Mouse (Mus musculus): ENCODE results near the gene Scnn1a.
"Not testable (repeated sequence)": the region's sequence is repeated elsewhere in the genome, so short reads cannot be mapped to it uniquely, and the experiment has no call there.

Scnn1a gene

DNA sequence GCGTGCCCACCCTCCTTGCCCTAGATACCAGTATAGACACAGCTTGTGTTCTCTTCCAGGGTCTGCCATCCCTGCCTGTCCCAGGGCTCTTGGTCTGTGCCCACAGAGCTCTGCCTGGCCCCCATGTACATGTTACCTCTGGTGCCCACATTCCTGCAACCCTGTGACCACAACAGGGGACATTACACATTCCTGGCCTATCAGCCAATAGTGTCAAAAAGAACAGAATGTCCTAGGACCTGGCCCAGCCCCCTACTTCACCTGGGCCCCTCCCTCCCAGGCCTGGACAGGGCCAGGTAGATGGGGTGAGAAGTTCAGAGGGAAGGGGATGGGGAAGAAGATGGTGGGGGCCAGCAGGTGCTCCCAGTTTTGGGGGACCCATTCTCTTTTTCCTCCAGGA, at the start of gene Scnn1a:
TSS of gene Scnn1a (plus strand) at position 337 of the 400 bp plus-strand sequence.
- DNase-seq (ENCODE audit: low spot score in 2 of 2), result no peak

DNA sequence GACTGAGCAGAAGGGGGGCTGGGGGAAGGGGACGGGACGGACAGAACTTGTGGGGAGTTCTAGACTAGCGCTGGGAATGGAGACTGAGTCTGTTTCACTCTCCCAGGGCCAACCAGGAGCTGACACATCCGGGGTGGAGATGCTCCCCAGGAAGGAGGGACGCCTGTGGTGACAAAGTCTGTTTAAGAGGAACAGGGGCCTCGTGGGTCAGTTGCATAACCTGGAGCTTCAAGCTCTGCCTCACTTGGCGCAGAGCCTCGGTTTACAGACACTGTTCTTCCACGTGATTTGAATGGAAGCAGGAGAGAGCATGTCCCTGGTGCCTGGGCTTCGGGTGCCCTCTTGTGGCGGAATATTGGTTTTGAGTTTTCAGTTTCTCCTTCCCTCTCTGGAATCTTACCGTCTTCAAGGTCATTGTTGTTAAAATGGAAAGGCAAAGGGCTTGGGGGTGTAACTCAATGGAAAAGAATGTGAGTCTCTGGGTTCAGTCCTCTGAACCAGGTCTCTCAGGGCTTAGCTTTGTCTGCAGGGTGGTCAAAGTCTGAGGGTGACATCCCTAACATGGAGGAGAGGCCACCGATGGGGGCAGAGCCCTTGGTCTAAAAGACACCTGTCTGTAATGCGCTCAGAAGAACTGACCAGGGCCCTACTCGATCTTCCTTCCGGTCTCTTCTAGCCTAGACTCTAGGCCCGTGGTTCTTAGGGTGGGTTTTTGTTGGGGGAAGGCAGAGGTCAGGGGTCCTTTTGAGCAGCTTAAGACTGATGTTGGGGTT, 48.8 kb upstream of the Scnn1a start:
- DNase-seq (ENCODE audit: low spot score in 2 of 2), result peak; percentile 87 to 89

DNA sequence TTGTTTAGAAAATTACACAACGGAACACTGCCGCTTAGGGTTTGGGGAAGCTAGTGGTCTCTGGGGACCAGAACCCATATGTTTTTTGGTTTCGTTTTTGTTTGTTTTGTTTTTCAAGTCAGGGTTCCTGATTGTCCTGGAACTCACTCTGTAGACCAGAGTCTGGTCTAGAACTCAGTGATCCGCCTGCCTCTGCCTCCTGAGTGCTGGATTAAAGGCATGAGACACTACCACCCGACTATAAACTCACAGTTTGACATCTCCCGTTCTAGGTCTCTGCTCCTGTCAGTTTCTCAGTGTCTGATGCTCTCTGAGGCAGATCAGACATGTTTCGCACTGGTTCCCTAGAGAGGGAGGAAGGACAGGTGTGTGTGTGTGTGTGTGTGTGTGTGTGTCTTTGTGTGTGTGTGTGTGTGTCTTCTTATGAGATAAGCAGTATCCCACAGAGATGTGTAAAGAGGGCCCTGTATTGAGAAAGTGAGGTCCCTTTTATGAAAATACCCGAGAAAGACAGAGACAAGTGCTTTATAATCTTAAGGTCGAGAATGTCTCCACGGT, 48.2 kb upstream of the Scnn1a start:
- DNase-seq (ENCODE audit: low spot score in 2 of 2), result no peak

DNA sequence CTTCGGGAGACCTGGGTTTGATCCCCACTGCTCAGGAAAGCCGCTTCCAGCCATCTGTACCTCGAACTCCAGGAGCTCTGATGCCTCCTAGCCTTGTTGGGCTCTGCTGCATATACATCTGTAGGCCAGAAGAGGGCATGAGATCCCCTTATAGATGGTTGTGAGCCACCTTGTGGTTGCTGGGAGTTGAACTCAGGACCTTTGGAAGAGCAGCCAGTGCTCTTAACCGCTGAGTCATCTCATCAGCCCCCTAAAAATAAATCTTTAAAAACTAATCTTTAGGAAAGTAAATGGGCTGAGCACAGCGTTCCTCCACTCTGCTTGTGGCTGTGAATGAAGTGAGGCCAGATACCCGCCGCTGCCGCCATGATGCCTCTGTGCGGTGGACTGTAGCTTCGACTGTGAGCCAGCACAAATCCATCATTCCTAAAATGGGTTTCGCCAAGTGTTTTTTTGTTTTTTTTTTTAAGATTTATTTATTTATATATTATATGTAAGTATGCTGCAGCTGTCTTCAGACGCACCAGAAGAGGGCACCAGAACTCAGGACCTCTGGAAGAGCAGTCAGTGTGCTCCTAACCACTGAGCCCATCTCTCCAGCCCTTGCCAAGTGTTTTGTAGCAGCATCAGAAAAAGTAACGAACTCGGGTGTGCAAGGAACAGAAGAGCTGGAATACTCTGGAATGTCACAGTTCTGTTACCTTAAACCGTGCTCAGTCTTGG, 45.5 kb upstream of the Scnn1a start:
- no peak for DNase-seq (ENCODE audit: low spot score in 2 of 2)

DNA sequence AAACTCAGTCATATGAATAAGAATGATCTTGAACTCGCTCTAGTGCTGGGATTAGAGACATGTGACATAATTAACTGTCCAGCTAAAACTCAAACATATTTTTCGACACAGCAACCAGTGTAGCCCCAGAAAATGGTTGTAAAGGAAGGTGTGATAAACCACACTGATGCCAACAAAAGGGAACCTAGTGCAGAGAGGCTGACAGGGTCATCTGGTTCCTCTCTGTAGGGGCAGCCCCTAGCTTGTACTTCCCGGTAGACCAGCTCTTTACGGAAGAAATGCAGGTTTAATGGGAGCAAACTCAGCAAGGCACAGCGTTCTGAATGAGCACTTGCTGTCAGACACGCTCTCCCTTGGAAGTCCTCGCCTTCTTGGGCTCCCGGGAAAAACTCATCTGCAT, 40.7 kb upstream of the Scnn1a start:
- DNase-seq (ENCODE audit: low spot score in 2 of 2), result no peak

DNA sequence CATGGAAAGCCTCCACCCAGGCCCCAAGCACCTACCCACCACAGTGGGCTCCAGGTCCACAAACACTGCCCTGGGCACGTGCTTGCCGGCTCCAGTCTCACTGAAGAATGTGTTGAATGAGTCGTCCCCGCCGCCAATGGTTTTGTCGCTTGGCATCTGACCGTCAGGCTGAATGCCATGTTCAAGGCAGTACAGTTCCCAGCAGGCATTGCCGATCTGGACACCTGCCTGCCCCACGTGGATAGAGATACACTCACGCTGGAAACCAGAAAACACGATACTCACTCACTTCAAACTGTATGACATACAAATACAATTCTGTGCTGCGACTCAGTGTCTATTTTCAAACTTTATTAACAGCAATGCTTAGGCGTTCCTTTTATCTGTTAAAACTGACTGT, 37.7 kb upstream of the Scnn1a start:
- DNase-seq (ENCODE audit: low spot score in 2 of 2), result not testable (repeated sequence)

DNA sequence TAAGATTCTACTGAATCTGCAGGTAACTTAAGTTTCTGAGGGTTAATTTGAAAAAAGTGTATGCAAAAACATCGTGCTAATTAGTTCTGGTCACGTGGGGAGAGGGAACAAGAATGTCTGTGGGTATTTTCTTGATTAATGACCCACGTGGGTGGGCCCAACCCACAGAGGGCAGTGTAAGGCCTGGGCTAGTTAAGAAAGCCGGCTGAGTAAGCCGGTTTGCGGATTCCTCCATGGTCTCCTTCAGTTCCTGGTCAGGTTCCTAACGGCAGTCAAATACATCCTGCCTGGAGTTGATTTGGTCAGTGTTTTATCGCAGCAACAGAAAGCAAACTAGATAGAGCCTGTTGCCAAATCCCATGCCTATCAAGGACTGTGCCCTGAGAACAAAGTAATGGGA, 36.2 kb upstream of the Scnn1a start:
- no peak for DNase-seq (ENCODE audit: low spot score in 2 of 2)

DNA sequence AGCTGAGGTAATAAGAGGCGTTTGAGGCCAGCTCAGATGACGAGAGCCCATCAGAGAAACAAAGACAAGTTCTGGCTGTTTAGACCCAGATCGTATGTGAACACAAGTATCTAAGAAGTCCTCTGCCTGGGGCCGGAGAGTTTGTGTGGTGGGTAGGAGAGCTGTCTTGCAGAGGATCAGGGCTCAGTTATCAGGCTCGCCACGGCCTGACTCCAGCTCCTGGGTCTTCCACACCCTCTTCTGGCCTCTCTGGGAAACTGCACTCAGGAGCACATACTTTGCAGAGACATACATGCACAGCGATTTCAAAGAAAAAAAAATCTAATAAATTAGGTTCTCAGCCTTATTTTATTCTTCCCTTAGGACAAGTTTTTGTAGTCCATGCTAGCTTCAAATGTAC, 35.7 kb upstream of the Scnn1a start:
- no peak for DNase-seq (ENCODE audit: low spot score in 2 of 2)

DNA sequence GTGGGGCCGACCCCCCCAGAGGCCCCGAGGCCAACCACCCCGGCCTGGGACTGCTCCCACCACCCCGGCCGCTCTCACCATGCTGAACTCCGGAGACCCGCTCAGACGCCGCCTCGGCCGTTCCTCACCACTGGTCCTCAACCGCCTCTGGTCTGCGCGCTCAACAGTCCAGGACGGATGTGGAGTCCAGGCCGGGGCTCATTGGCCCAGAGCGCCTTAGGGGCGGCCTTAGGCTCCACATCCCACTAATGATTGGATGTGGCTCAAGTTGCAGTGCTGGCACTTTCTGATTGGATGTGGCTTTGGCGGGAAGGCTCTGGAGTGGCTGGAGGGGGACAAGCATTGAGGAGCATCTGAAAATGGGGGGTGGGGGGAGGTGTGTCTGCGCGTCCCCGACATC, 34.6 kb upstream of the Scnn1a start, which contains the start of gene Tuba3a:
TSS of gene Tuba3a (minus strand) at position 153 of the 400 bp plus-strand sequence.
- DNase-seq (ENCODE audit: low spot score in 2 of 2), result no peak

DNA sequence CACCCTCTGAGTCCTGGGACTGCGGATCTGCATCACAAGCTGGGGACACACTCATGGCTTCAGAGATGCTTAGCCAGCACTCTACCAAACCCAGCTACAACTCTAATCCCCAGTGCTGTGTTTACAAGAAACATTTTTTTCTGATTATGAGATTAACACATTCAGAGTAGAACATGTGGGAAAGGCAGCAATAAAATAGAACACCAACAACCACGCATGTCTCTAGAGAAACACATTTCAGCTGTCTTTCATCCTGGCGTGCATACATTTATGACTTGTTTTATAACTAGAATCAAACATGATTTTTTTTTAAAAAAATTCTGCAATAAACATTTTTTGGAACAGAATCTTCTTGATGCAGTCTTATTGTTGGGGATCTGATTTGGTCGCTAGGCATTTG, 33.5 kb upstream of the Scnn1a start:
- no peak for DNase-seq (ENCODE audit: low spot score in 2 of 2)

DNA sequence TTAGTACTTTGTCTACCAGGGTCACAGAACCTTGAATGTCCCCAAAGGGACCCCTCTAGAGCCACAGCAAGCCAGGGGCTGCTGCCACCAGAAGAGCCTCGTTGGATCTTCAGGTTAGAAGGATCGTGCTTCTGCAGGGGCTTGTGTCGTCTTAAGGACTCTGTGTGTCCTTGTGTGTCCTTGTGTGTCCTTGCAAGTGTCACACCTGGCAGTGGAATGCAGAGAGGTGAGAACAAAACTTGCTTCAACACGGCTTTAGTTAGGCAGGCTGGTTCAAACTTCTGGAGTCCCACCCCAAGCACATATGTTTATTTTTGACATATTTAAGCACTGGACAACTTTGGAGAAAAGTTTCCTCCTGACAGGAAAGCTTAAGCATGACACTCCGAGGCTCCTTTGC, 31.7 kb upstream of the Scnn1a start:
- DNase-seq (ENCODE audit: low spot score in 2 of 2), result no peak

DNA sequence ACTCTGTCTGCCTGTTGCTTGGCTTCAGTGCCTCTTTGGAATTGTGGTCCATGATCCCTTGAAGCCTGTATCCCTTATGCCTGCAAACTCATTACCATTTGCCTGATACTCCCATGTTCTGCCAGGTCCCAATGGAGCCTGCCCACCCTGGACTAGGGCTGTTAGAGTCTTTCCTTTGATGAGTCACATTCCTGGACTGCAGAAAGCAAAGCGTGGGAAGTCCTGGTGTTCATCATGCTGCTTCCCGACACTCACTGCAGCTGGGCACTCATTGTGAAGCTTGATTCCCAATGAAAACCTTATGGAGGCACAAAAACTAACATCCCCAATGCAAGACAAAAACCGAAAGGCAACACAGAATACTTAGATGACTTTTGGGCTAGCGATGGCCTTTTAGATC, 29.1 kb upstream of the Scnn1a start:
- peak in 1 of 2 experiments; percentile 42 for DNase-seq (ENCODE audit: low spot score in 2 of 2)

DNA sequence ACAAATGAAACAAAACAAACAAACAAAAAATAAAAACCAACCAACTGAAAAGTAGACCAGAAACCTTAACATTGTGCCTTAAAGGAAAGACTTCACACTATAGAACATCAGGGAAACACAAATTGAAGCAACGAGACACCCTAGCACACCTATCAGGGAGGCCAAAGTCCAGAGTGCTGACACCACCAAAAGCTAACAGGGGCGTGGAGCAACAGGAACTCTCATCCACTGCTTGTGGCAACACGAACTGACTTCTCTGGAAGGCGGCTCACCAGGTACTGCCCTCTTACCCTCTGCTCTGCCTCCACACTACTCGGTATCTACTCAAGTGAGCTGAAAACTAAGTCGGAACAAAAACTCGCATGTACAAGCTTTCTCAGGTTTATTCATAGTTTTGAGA, 28.2 kb upstream of the Scnn1a start:
- DNase-seq (ENCODE audit: low spot score in 2 of 2), result no peak

DNA sequence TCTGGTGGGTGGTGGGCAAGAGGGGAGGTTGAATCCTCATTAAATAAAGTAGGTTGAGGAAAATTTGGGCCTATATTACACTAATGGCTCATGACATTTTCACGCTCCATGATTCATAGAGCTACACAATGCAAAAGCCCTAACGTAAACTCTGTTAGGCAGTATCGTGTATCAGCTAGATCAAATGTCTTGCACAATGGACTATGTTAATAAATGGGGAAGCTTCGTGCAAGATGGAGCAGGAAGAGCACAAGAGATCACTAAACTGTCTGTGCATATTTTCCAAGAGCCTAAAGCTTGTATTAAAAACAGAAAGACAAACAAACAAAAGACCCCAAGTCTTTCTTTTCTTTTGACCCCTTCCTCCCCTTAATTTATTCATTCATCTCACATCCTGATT, 26.4 kb upstream of the Scnn1a start:
- DNase-seq (ENCODE audit: low spot score in 2 of 2), result no peak

DNA sequence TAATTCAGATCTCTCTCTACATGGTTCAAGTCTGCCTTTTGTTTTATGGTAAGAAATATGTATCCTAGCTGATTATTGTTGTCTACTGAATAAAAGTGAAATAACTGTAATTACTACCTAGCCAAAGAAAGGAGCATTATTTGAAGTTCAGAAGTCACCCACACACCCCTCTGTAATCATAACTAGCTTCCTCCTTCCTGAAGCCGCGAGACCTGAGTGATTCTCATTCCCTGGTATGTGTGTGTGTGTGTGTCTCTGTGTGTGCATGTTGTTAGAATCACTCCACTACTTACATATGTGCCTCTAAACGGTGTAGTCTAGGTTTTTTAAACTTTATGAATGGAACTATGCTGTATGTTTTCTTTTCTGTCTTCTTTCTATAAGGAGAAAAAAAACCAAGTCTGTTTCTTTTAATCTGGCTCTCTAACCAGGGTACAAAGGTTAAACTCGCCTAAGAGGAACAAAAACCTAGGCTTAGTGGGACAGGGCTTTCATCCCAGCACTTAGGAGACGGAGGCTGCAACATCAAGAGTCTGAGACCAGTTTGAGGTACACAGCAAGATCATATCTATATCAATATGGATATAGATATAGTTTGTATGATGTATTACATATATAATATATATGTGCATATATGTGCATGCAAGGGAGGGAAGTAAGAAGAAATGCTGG, 23.2 kb upstream of the Scnn1a start:
- no peak for DNase-seq (ENCODE audit: low spot score in 2 of 2)

DNA sequence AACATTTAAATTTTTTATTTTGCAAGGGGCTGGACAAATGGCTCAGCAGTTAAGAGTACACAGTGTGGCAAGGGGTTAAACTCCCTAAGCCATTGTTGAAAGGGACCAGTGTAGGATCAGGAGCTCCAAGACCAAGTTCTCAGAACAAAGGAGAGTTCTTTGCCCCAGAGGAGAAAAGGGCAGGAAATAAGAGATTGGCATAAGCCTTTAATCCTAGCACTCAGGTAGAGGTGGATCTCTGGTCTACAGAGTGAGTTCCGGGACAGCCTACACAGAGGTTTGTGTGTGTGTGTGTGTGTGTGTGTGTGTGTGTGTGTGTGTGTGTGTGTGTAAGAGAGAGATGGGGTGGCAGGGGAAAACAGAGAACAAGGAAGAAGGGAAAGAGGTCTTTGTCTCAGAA, 19.5 kb upstream of the Scnn1a start:
- no peak for DNase-seq (ENCODE audit: low spot score in 2 of 2)

DNA sequence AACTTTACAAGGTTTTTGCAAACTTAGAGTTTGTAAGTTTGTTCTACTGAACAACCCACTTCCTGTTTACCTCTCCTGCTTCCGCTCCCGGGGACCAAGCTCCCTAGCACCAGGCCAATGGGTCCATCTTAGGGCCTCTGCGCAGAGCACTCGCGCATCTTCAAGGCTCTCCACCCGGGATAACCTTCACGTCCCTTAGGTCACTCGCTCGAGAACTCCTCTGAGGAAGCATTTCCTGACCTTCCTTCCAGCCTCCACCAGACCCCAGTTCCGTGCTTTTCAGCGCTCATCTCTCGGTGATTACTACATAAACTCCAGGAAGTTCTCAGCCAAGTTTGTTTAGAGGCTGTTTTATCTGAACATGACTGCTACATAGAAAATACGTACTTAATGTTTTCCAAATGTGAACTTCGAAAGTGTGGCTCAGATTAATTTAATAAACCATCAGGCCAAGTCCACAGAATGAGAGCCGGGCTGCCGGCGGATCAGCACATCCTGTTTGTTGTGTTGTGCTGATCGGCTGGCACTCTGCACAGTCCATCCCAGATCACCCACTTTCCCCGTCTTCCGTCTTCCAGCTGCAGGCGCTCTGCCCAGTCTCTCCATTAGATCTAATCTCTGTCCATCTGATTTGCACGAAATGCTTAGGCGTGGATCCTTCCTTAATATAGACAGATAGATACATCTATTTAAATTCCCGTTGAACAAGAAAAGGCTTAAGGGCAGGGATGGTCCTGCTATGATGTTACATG, 18.1 kb upstream of the Scnn1a start:
- no peak for DNase-seq (ENCODE audit: low spot score in 2 of 2)

DNA sequence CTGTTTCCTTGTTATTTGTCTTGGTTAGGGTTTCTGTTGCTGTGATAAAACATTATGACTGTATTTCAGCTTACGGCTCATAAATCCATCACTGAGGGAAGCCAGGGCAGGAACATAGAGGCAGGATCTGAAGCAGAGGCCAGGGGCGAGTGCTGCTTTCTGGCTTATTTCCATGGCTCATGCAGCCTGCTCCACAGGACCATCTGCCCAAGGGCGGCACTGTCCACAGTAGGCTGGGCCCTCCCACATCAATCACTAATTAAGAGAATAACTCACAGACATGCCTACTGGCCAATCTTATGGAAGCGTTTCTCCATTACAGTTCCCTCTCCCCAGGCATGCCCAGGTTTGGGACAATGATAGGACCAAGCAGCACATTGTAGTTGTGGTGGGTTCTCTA, 17.2 kb upstream of the Scnn1a start:
- no peak for DNase-seq (ENCODE audit: low spot score in 2 of 2)

DNA sequence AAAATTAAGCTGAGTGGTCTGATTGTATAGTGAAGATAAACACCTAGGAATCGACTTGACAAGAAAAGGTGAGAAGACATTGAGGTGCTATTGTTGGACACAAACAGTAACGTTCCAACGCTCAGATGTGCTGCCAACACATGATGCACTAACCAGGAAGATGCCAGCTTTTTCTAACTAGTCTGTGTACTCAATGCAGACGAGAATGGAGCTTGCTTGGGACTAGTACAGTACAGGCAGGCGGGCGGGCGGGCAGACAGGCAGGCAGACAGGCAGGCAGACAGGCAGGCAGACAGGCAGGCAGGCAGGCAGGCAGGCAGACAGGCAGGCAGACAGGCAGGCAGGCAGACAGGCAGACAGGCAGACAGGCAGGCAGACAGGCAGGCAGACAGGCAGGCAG, 16.1 kb upstream of the Scnn1a start:
- not testable (repeated sequence) for DNase-seq (ENCODE audit: low spot score in 2 of 2)

DNA sequence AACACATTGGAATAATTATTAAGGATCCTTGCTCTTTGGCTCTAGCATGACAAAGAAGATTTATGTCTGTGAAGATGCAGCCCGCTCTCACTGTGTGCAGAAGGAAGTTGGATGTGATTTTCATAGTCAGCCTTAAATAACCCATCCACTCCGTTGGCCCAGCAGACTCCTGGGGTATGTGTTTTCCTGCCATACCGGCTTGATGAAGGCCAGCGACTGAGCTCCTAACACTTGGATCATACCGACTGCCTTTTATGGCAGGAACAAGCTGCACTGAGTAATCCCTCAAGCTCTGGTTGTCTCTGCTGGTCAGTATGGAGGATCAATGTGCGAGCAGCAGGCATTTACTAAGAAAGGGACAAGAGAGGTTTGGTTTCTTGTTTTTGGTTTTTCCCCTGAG, 15.0 kb upstream of the Scnn1a start:
- no peak for DNase-seq (ENCODE audit: low spot score in 2 of 2)

DNA sequence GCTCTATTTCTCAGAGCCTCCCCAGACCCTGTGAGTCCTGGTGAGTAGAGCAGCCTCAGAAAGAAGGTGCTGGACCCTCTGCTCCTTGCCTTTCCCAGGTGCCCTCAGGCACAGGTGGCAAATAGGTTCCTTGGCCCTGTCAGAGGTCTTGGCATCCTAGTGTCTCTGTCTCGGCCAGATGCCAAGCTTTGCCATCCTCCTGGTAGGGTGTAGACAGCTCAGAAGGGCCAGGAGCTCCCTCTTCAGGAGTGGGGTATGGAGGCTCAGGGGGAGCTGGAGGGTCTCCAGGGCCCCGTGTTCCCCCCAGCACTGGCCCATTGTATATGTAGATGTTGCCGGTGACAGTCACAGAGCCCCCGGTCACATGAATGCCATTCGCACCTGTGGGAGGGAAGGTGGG, 13.4 kb upstream of the Scnn1a start:
- no peak for DNase-seq (ENCODE audit: low spot score in 2 of 2)

DNA sequence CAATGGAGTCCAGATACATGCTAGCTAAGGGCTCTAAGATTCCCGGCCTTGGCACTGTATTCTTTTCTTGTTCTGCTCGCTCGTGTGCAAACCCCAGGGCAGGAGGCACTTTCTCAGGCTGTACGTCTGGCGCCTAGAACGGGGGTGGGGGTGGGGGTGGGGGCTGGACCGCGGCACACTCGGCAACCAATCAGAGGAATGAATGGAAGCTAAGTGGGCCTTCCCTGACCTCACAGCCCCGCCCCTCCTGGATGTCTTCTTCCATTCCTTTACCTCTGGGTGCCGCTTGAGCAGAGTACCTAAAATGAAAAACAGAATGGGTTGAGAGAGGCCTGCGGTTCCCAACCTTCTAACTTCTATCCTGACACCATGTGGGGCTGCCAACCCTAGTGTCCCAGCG, 11.5 kb upstream of the Scnn1a start:
- no peak for DNase-seq (ENCODE audit: low spot score in 2 of 2)
